39 mouse cellular contexts compared by ENCODE assay signal in genomic region chr17:12853821-12854220, GRCm38 (mm10). TPM values are rescaled to one million over a fixed set of nuclear protein-coding genes. Genes with fewer than 3 reads are reported as not detected.
DNase-seq lines count a peak whose midpoint lies in the region; ATAC-seq and TF ChIP-seq lines count a peak whose summit lies in the region.
"Had no signal": no experiment of that assay in that cellular context is flagged by ENCODE, and none has a peak within 500 bp of the region (broad histone marks: within the 10 kb centered on the region; RNA-seq: fewer than 3 reads in every experiment).

No protein-coding gene starts in this region.

- H3K27ac ChIP-seq in MEL (ENCODE audit: control insufficient read depth, low read depth, low read length) = no peak overlapping the region
- H3K27ac ChIP-seq in liver, embryonic 12.5 days = no peak overlapping the region
- H3K27ac ChIP-seq: embryonic facial prominence, embryonic 12.5 days; hindbrain, embryonic 12.5 days; hindbrain, postnatal 0 days; intestine, embryonic 15.5 days; kidney, postnatal 0 days; liver, embryonic 13.5 days; midbrain, embryonic 12.5 days; neural tube, embryonic 12.5 days; stomach, postnatal 0 days had no signal

- no peak for TF ChIP-seq RAD21 in MEL (IDR thresholded peaks at IDR 0.05; ENCODE audit: low read depth, low read length)

- H3K36me3 ChIP-seq in MEL (ENCODE audit: control insufficient read depth in 1 of 2, insufficient read depth in 2 of 2, low read length in 2 of 2) = peaks cover 0 to 2% of the 10 kb centered on the region in 2 experiments; a peak in 1 of 4 replicates
- no peaks in the 10 kb centered on the region for H3K36me3 ChIP-seq in liver, embryonic 12.5 days
- H3K36me3 ChIP-seq: embryonic facial prominence, embryonic 12.5 days; hindbrain, embryonic 12.5 days; intestine, embryonic 15.5 days; liver, embryonic 13.5 days; midbrain, embryonic 12.5 days; neural tube, embryonic 12.5 days had no signal

- no peak for TF ChIP-seq POLR2A in MEL (IDR thresholded peaks at IDR 0.05; ENCODE audit: control insufficient read depth in 1 of 2, insufficient read depth in 1 of 2, low read depth in 1 of 2, low read length in 2 of 2, poor library complexity in 1 of 2)

- no peak overlapping the region for H3K4me2 ChIP-seq in liver, embryonic 12.5 days
- H3K4me2 ChIP-seq: embryonic facial prominence, embryonic 12.5 days; heart, embryonic 11.5 days; hindbrain, embryonic 12.5 days; intestine, embryonic 15.5 days; liver, embryonic 13.5 days; midbrain, embryonic 12.5 days; neural tube, embryonic 12.5 days had no signal

- H3K79me2 ChIP-seq in MEL (ENCODE audit: control insufficient read depth, insufficient read depth, low read length, poor library complexity) = no peaks in the 10 kb centered on the region

- no peaks in the 10 kb centered on the region for H3K9me3 ChIP-seq in MEL (replicated peaks; ENCODE audit: insufficient read depth, low read length)
- H3K9me3 ChIP-seq in liver, embryonic 12.5 days (replicated peaks) = no peaks in the 10 kb centered on the region
- H3K9me3 ChIP-seq: embryonic facial prominence, embryonic 12.5 days; hindbrain, embryonic 12.5 days; intestine, embryonic 15.5 days; liver, embryonic 13.5 days; midbrain, embryonic 12.5 days; neural tube, embryonic 12.5 days had no signal

- no peak overlapping the region for H3K9ac ChIP-seq in MEL (ENCODE audit: control insufficient read depth, low read depth, low read length, poor library complexity, severe bottlenecking)
- no peak overlapping the region for H3K9ac ChIP-seq in liver, embryonic 12.5 days
- H3K9ac ChIP-seq: embryonic facial prominence, embryonic 12.5 days; hindbrain, embryonic 12.5 days; intestine, embryonic 15.5 days; liver, embryonic 13.5 days; midbrain, embryonic 12.5 days; neural tube, embryonic 12.5 days had no signal

- H3K27me3 ChIP-seq in MEL (ENCODE audit: control insufficient read depth in 1 of 2, insufficient read depth in 2 of 2, low read length in 2 of 2) = no peaks in the 10 kb centered on the region
- peaks cover 8% of the 10 kb centered on the region; the same call in 1 of the 2 replicates for H3K27me3 ChIP-seq in liver, embryonic 12.5 days (replicated peaks)
- H3K27me3 ChIP-seq: CH12.LX; embryonic facial prominence, embryonic 12.5 days; hindbrain, embryonic 12.5 days; intestine, embryonic 15.5 days; midbrain, embryonic 12.5 days; neural tube, embryonic 12.5 days had no signal

- TF ChIP-seq CTCF in MEL (IDR thresholded peaks at IDR 0.05 in 2 of 3, conservative IDR thresholded peaks at IDR 0.05 in 1 of 3; ENCODE audit: control insufficient read depth in 1 of 3, insufficient read depth in 1 of 3, low read depth in 2 of 3, low read length in 3 of 3, poor library complexity in 1 of 3, severe bottlenecking in 1 of 3) = no peak

- H3K4me1 ChIP-seq in MEL (ENCODE audit: control insufficient read depth in 1 of 2, insufficient read depth in 2 of 2, low read length in 2 of 2) = peaks cover 0 to 2% of the 10 kb centered on the region in 2 experiments; a peak in 2 of 4 replicates
- H3K4me1 ChIP-seq in liver, embryonic 12.5 days = no peaks in the 10 kb centered on the region
- H3K4me1 ChIP-seq: embryonic facial prominence, embryonic 12.5 days; hindbrain, embryonic 12.5 days; intestine, embryonic 15.5 days; liver, embryonic 13.5 days; midbrain, embryonic 12.5 days; neural tube, embryonic 12.5 days had no signal

- no peak for ATAC-seq in liver, embryonic 12.5 days
- ATAC-seq: forebrain, embryonic 14.5 days; hindbrain, postnatal 0 days; intestine, embryonic 15.5 days; lung, postnatal 0 days; Patski had no signal

- no peak overlapping the region for H3K4me3 ChIP-seq in MEL (ENCODE audit: control insufficient read depth in 1 of 2, insufficient read depth in 1 of 2, low read depth in 2 of 2, low read length in 2 of 2)
- no peak overlapping the region for H3K4me3 ChIP-seq in liver, embryonic 12.5 days
- H3K4me3 ChIP-seq: embryonic facial prominence, embryonic 12.5 days; hindbrain, embryonic 12.5 days; intestine, embryonic 15.5 days; liver, embryonic 13.5 days; megakaryocyte, embryonic 14.5 days; midbrain, embryonic 12.5 days; myocyte; neural tube, embryonic 12.5 days had no signal

- WGBS in liver, embryonic 12.5 days (ENCODE audit: insufficient replicate concordance) = 61% methylated on average over 2 of the region's 2 CpGs

- DNase-seq in layer of hippocampus, adult 9-11 months = peak; percentile 57
- no peak for DNase-seq in layer of hippocampus, postnatal 25 days (ENCODE audit: extremely low spot score in 1 of 2, low spot score in 1 of 2)
- DNase-seq in A20 (ENCODE audit: low read depth, low spot score) (peak; percentile 54), MEL (ENCODE audit: low read depth, low spot score) (peak; percentile 42)
- DNase-seq in right cerebral cortex, postnatal 25 days = peak; percentile 36
- DNase-seq: adrenal gland, postnatal 14 days; cerebellum, postnatal 36 days; embryo, embryonic 11 days; gastrocnemius, postnatal 14 days; heart, adult 11 months; heart, postnatal 36 days; kidney, postnatal 4 days; liver, embryonic 13.5 days; lung, adult 18-20 months; lung, postnatal 4 days; spleen, adult 18-20 months; thymus, adult 2 months; thymus, postnatal 4 days had no signal

- no peak; a peak in 1 of 4 replicates for TF ChIP-seq EP300 in MEL (IDR thresholded peaks at IDR 0.05; ENCODE audit: low read depth in 1 of 2, low read length in 2 of 2)

TF ChIP-seq in MEL, 35 proteins besides CTCF, POLR2A, EP300 and RAD21:
- no peak for TF ChIP-seq MAFK (IDR thresholded peaks at IDR 0.05; ENCODE audit: borderline replicate concordance, low read depth, low read length)
- no peak for TF ChIP-seq USF2 (IDR thresholded peaks at IDR 0.05; ENCODE audit: borderline replicate concordance in 1 of 2, insufficient read depth in 1 of 2, low read depth in 1 of 2, low read length in 2 of 2)
- no peak for TF ChIP-seq SMC3 (IDR thresholded peaks at IDR 0.05; ENCODE audit: low read depth, low read length)
- TF ChIP-seq CHD1 (IDR thresholded peaks at IDR 0.05; ENCODE audit: low read depth, low read length) = no peak
- TF ChIP-seq TCF12 (IDR thresholded peaks at IDR 0.05; ENCODE audit: low read depth, low read length) = no peak
- TF ChIP-seq HCFC1 (IDR thresholded peaks at IDR 0.05; ENCODE audit: low read depth, low read length) = no peak

RNA-seq across cellular contexts. Expression of gene Mas1, which starts 14.1 kb away (rescaled TPM):
- total RNA-seq in layer of hippocampus, postnatal 25 days (2021) = 10 to 100 TPM; 49.6 to 62.9 TPM
- total RNA-seq in MEL (2012; rRNA removed) = not detected in 2 replicates
- polyA plus RNA-seq in MEL (2012; ENCODE audit: insufficient read depth in 1 of 2, insufficient read length in 2 of 2, low read depth in 1 of 2, low replicate concordance in 2 of 2, missing spikeins in 1 of 2) = not detected
- 0.12 and 0.44 TPM in 2 replicates for polyA plus RNA-seq in liver, embryonic 12.5 days (2016; fragmentation: Nextera tagmentation; extraction: Ambion mirVana)
- total RNA-seq: adrenal gland, postnatal 14 days; CH12.LX; ES-E14; midbrain, postnatal 0 days had no signal
- polyA plus RNA-seq: C2C12; forebrain, embryonic 14.5 days; liver, embryonic 13.5 days; Patski had no signal

RNA-seq across cellular contexts. Expression of gene Mrgprh, which starts 22.0 kb away (rescaled TPM):
- total RNA-seq in layer of hippocampus, postnatal 25 days (2021) = under 1 TPM in 1 of 2 experiments, not detected in 1; 0.12 TPM
- not detected in 2 replicates for total RNA-seq in MEL (2012; rRNA removed)
- polyA plus RNA-seq in MEL (2012; ENCODE audit: insufficient read depth in 1 of 2, insufficient read length in 2 of 2, low read depth in 1 of 2, low replicate concordance in 2 of 2, missing spikeins in 1 of 2) = not detected
- not detected in 2 replicates for polyA plus RNA-seq in liver, embryonic 12.5 days (2016; fragmentation: Nextera tagmentation; extraction: Ambion mirVana)
- total RNA-seq: CH12.LX; ES-E14; hindbrain, postnatal 0 days; layer of hippocampus, postnatal 36 days; midbrain, postnatal 0 days had no signal
- polyA plus RNA-seq: C2C12; forebrain, embryonic 14.5 days; heart, embryonic 16.5 days; hindbrain, embryonic 12.5 days; hindbrain, postnatal 0 days; intestine, embryonic 15.5 days; kidney, postnatal 0 days; liver, embryonic 13.5 days; lung, postnatal 0 days; midbrain, embryonic 12.5 days; midbrain, postnatal 0 days; myocyte; neural tube, embryonic 12.5 days; Patski; stomach, postnatal 0 days had no signal

RNA-seq across cellular contexts. Expression of gene Pnldc1, which starts 56.2 kb away (rescaled TPM):
- total RNA-seq in layer of hippocampus, postnatal 25 days (2021) = 1 to 10 TPM; 2.3 to 2.5 TPM
- total RNA-seq in MEL (2012; rRNA removed) = 0.36 and 0.54 TPM in 2 replicates
- 1 to 10 TPM in 1 of 2 experiments, not detected in 1; 1.1 TPM for polyA plus RNA-seq in MEL (2012; ENCODE audit: insufficient read depth in 1 of 2, insufficient read length in 2 of 2, low read depth in 1 of 2, low replicate concordance in 2 of 2, missing spikeins in 1 of 2)
- polyA plus RNA-seq in liver, embryonic 12.5 days (2016; fragmentation: Nextera tagmentation; extraction: Ambion mirVana) = 0.72 and 1.5 TPM in 2 replicates

Comparison
In these comparisons a context has a peak if more than half of its experiments do, and no peak if none do; other contexts are left out.
1. DNase-seq: peak in layer of hippocampus, adult 9-11 months (single experiment), A20 (single experiment), MEL (single experiment) and right cerebral cortex, postnatal 25 days (single experiment); none in layer of hippocampus, postnatal 25 days (0 of 2).
2. RNA of gene Mas1, which starts 14.1 kb away (total RNA-seq): 49.6 to 62.9 TPM in layer of hippocampus, postnatal 25 days; not detected in MEL; every median in the first group is over 10 times any median in the second.